Mouse (Mus musculus): ENCODE results near the gene Gpx1. TPM values are rescaled to one million over a fixed set of nuclear protein-coding genes. Genes with fewer than 3 reads are reported as not detected.

Gene Gpx1
- polyA plus RNA-seq, 1 experiment from 2014 or later: 888 TPM

Other genes with a start within 250 kb of the Gpx1 start
- gene Apeh, start 244.3 kb upstream of the Gpx1 start, polyA plus RNA-seq (2014; fragmentation: Nextera tagmentation; extraction: Ambion mirVana): 45.3 and 47.2 TPM in 2 replicates
- gene Bsn, start 148.5 kb upstream of the Gpx1 start, polyA plus RNA-seq (2014; fragmentation: Nextera tagmentation; extraction: Ambion mirVana): 0.97 and 1.1 TPM in 2 replicates
- gene Dag1, start 74.9 kb upstream of the Gpx1 start, polyA plus RNA-seq (2014; fragmentation: Nextera tagmentation; extraction: Ambion mirVana): 44.5 and 49.8 TPM in 2 replicates
- gene Nicn1, start 48.5 kb upstream of the Gpx1 start, polyA plus RNA-seq (2014; fragmentation: Nextera tagmentation; extraction: Ambion mirVana): 48.4 TPM in 2 replicates
- gene Amt, start 42.0 kb upstream of the Gpx1 start, polyA plus RNA-seq (2014; fragmentation: Nextera tagmentation; extraction: Ambion mirVana): 14.6 and 16.4 TPM in 2 replicates
- 282 and 303 TPM in 2 replicates for gene Rhoa, start 32.8 kb upstream of the Gpx1 start, polyA plus RNA-seq (2014; fragmentation: Nextera tagmentation; extraction: Ambion mirVana)
- 20.6 and 25.4 TPM in 2 replicates for gene Tcta, start 32.7 kb upstream of the Gpx1 start, polyA plus RNA-seq (2014; fragmentation: Nextera tagmentation; extraction: Ambion mirVana)
- gene Usp4, start 8.9 kb downstream of the Gpx1 start, polyA plus RNA-seq (2014; fragmentation: Nextera tagmentation; extraction: Ambion mirVana): 128 and 149 TPM in 2 replicates
- 0.59 and 0.76 TPM in 2 replicates for gene 1700102P08Rik, start 53.9 kb downstream of the Gpx1 start, polyA plus RNA-seq (2014; fragmentation: Nextera tagmentation; extraction: Ambion mirVana)
- 1.5 and 1.7 TPM in 2 replicates for gene Ccdc36, start 89.6 kb downstream of the Gpx1 start, polyA plus RNA-seq (2014; fragmentation: Nextera tagmentation; extraction: Ambion mirVana)
- not detected in 2 replicates for gene BC048562, start 97.6 kb downstream of the Gpx1 start, polyA plus RNA-seq (2014; fragmentation: Nextera tagmentation; extraction: Ambion mirVana)
- gene Ccdc71, start 121.6 kb downstream of the Gpx1 start, polyA plus RNA-seq (2014; fragmentation: Nextera tagmentation; extraction: Ambion mirVana): 49.1 and 63.2 TPM in 2 replicates
- gene Klhdc8b, start 122.7 kb downstream of the Gpx1 start, polyA plus RNA-seq (2014; fragmentation: Nextera tagmentation; extraction: Ambion mirVana): 19.0 and 22.4 TPM in 2 replicates
- gene Lamb2, start 140.8 kb downstream of the Gpx1 start, polyA plus RNA-seq (2014; fragmentation: Nextera tagmentation; extraction: Ambion mirVana): 15.3 and 15.4 TPM in 2 replicates
- 52.5 and 59.2 TPM in 2 replicates for gene Usp19, start 151.7 kb downstream of the Gpx1 start, polyA plus RNA-seq (2014; fragmentation: Nextera tagmentation; extraction: Ambion mirVana)
- gene Qars, start 168.8 kb downstream of the Gpx1 start, polyA plus RNA-seq (2014; fragmentation: Nextera tagmentation; extraction: Ambion mirVana): 130 and 138 TPM in 2 replicates
- 165 and 168 TPM in 2 replicates for gene Qrich1, start 177.9 kb downstream of the Gpx1 start, polyA plus RNA-seq (2014; fragmentation: Nextera tagmentation; extraction: Ambion mirVana)
- gene Impdh2, start 221.4 kb downstream of the Gpx1 start, polyA plus RNA-seq (2014; fragmentation: Nextera tagmentation; extraction: Ambion mirVana): 242 and 248 TPM in 2 replicates
- 48.4 and 49.0 TPM in 2 replicates for gene Ndufaf3, start 228.5 kb downstream of the Gpx1 start, polyA plus RNA-seq (2014; fragmentation: Nextera tagmentation; extraction: Ambion mirVana)
- gene Dalrd3, start 231.0 kb downstream of the Gpx1 start, polyA plus RNA-seq (2014; fragmentation: Nextera tagmentation; extraction: Ambion mirVana): 167 and 185 TPM in 2 replicates
- 118 and 130 TPM in 2 replicates for gene Wdr6, start 239.8 kb downstream of the Gpx1 start, polyA plus RNA-seq (2014; fragmentation: Nextera tagmentation; extraction: Ambion mirVana)

Measured in embryonic facial prominence, embryonic 11.5 days (tissue).